Mouse (Mus musculus): ENCODE data around the gene Olfr1085.
"Not testable (repeated sequence)": the region's sequence is repeated elsewhere in the genome, so short reads cannot be mapped to it uniquely, and the experiment has no call there.

Olfr1085 gene

GRCm38 (mm10) chr2:86661919-86662318 lies at the start of gene Olfr1085:
Gene Olfr1085, minus strand, starts transcription at chr2:86662019.
- DNase-seq (ENCODE audit: low read depth), result no peak

- no peak for DNase-seq (ENCODE audit: low read depth)
These were observed 36.5 kb upstream of the Olfr1085 start, which contains the start of gene Olfr1087 for GRCm38 (mm10) chr2:86698295-86698694. Gene Olfr1087, minus strand, starts transcription at chr2:86698395.

- no peak for DNase-seq (ENCODE audit: low read depth)
These were observed 18.2 kb upstream of the Olfr1085 start, which contains the start of gene Olfr1086 for GRCm38 (mm10) chr2:86679992-86680391. Gene Olfr1086, minus strand, starts transcription at chr2:86680092.

- DNase-seq (ENCODE audit: low read depth), result not testable (repeated sequence)
These were observed 22.2 kb downstream of the Olfr1085 start, which contains the start of gene Olfr1084 for GRCm38 (mm10) chr2:86639625-86640024. Gene Olfr1084, minus strand, starts transcription at chr2:86639725.

Measured in fibroblast of lung, adult 2 months (primary cell).